Mouse (Mus musculus): ENCODE data around the gene Yjefn3. TPM values are rescaled to one million over a fixed set of nuclear protein-coding genes. Genes with fewer than 3 reads are reported as not detected.
"Not testable (repeated sequence)": the region's sequence is repeated elsewhere in the genome, so short reads cannot be mapped to it uniquely, and the experiment has no call there.

The Yjefn3 gene
- total RNA-seq (2021) (10 to 100 TPM; 13.3 to 16.8 TPM), polyA plus RNA-seq (2012; rRNA removed) (11.5 and 14.2 TPM in 2 replicates)
- long read RNA-seq, partial matches to known transcripts = 0 of 33 reads
- long read RNA-seq, other reads (novel, unspliced or antisense) = 33 of 33 reads

GRCm38 (mm10) chr8:69902163-69903062 lies at the start of gene Yjefn3, which contains the start of the genes Tssk6 and Ndufa13:
Gene Yjefn3, minus strand, starts transcription at chr8:69902712.
Gene Tssk6, plus strand, starts transcription at chr8:69902184.
Gene Ndufa13, minus strand, starts transcription at chr8:69902558.
- peak within 1 kb of the TSS; percentile 98 for H3K27ac ChIP-seq
- H3K79me2 ChIP-seq (replicated peaks; ENCODE audit: control insufficient read depth, insufficient read depth, low read length) = no peaks in the 10 kb centered on the region; the same call in 1 of the 2 replicates
- peak within 1 kb of the TSS; percentile 86 for H3K9ac ChIP-seq (ENCODE audit: low read depth, low read length)
- intact Hi-C loops (cut with DNase I) = loop anchor here (5.0 kb wide), 3 partner anchors 95 to 310 kb away; partner anchors contain the start of genes Gatad2a and Slc25a42
- H3K27me3 ChIP-seq (ENCODE audit: control insufficient read depth, insufficient read depth, low read length) = no peaks in the 10 kb centered on the region
- H3K4me1 ChIP-seq (ENCODE audit: control insufficient read depth, insufficient read depth, low read length) = peaks cover 6% of the 10 kb centered on the region
- peak within 1 kb of the TSS; percentile 77 for H3K4me3 ChIP-seq
- 5% methylated on average over 89 of the region's 89 CpGs for whole genome bisulfite sequencing
- peak; percentile 56 to 66 for DNase-seq
- TF ChIP-seq POLR2A (IDR thresholded peaks at IDR 0.05; ENCODE audit: insufficient read depth, low read depth, low read length) = no peak
- TF ChIP-seq CTCF (IDR thresholded peaks at IDR 0.05) = no peak
- no peak for TF ChIP-seq EP300 (IDR thresholded peaks at IDR 0.05; ENCODE audit: insufficient read depth, low read depth, low read length)
- no peaks in the 10 kb centered on the region for H3K36me3 ChIP-seq (ENCODE audit: control insufficient read depth, insufficient read depth, low read length)

- WGBS = 90% methylated on average over 2 of the region's 2 CpGs
- no peak for DNase-seq
- Histone ChIP-seq H3K27ac (no peak overlapping the region), H3K79me2 (replicated peaks; ENCODE audit: control insufficient read depth, insufficient read depth, low read length) (peaks cover 9% of the 10 kb centered on the region), H3K36me3 (ENCODE audit: control insufficient read depth, insufficient read depth, low read length) (no peaks in the 10 kb centered on the region; the same call in 1 of the 2 replicates), H3K9ac (ENCODE audit: low read depth, low read length) (no peak overlapping the region), H3K27me3 (ENCODE audit: control insufficient read depth, insufficient read depth, low read length) (no peaks in the 10 kb centered on the region), H3K4me3 (no peak overlapping the region), H3K4me1 (ENCODE audit: control insufficient read depth, insufficient read depth, low read length) (peaks cover 11% of the 10 kb centered on the region)
- intact Hi-C loops (cut with DNase I) = no loop called here
- TF ChIP-seq POLR2A (IDR thresholded peaks at IDR 0.05; ENCODE audit: insufficient read depth, low read depth, low read length) = no peak
Measured at GRCm38 (mm10) chr8:69950300-69950699, 47.8 kb upstream of the Yjefn3 start.

- H3K27me3 ChIP-seq (ENCODE audit: control insufficient read depth, insufficient read depth, low read length); DNase-seq; H3K9ac ChIP-seq (ENCODE audit: low read depth, low read length); intact Hi-C loops (cut with DNase I); H3K4me3 ChIP-seq; H3K27ac ChIP-seq; H3K36me3 ChIP-seq (ENCODE audit: control insufficient read depth, insufficient read depth, low read length): not testable (repeated sequence)
- 70% methylated on average over 3 of the region's 3 CpGs for WGBS
- H3K79me2 ChIP-seq (replicated peaks; ENCODE audit: control insufficient read depth, insufficient read depth, low read length) = peaks cover 10% of the 10 kb centered on the region
- peaks cover 24% of the 10 kb centered on the region for H3K4me1 ChIP-seq (ENCODE audit: control insufficient read depth, insufficient read depth, low read length)
Measured at GRCm38 (mm10) chr8:69942495-69942894, 40.0 kb upstream of the Yjefn3 start.

- intact Hi-C loops (cut with DNase I) = no loop called here
- Histone ChIP-seq H3K4me1 (ENCODE audit: control insufficient read depth, insufficient read depth, low read length) (peaks cover 40% of the 10 kb centered on the region), H3K27me3 (ENCODE audit: control insufficient read depth, insufficient read depth, low read length) (no peaks in the 10 kb centered on the region), H3K79me2 (replicated peaks; ENCODE audit: control insufficient read depth, insufficient read depth, low read length) (peaks cover 9% of the 10 kb centered on the region), H3K36me3 (ENCODE audit: control insufficient read depth, insufficient read depth, low read length) (peaks cover 3% of the 10 kb centered on the region; the same call in 1 of the 2 replicates), H3K9ac (ENCODE audit: low read depth, low read length) (no peak overlapping the region), H3K27ac (peak overlapping the region; percentile 28; the same call in 1 of the 2 replicates), H3K4me3 (no peak overlapping the region)
- no peak for DNase-seq
- TF ChIP-seq EP300 (IDR thresholded peaks at IDR 0.05; ENCODE audit: insufficient read depth, low read depth, low read length) = no peak
- TF ChIP-seq CTCF (IDR thresholded peaks at IDR 0.05) = no peak
- TF ChIP-seq POLR2A (IDR thresholded peaks at IDR 0.05; ENCODE audit: insufficient read depth, low read depth, low read length) = no peak
- WGBS = 62% methylated on average over 2 of the region's 2 CpGs
Measured at GRCm38 (mm10) chr8:69940386-69940785, 37.9 kb upstream of the Yjefn3 start.

GRCm38 (mm10) chr8:69939633-69940032 lies 37.1 kb upstream of the Yjefn3 start:
- no peak for TF ChIP-seq CTCF (IDR thresholded peaks at IDR 0.05)
- 0 out of 2 replicates have a peak, but pooled peaks have one; percentile 13 for TF ChIP-seq EP300 (IDR thresholded peaks at IDR 0.05; ENCODE audit: insufficient read depth, low read depth, low read length)
- peaks cover 9% of the 10 kb centered on the region for H3K79me2 ChIP-seq (replicated peaks; ENCODE audit: control insufficient read depth, insufficient read depth, low read length)
- 38% methylated on average over 3 of the region's 3 CpGs for WGBS
- no peaks in the 10 kb centered on the region for H3K27me3 ChIP-seq (ENCODE audit: control insufficient read depth, insufficient read depth, low read length)
- H3K4me3 ChIP-seq = no peak overlapping the region
- H3K36me3 ChIP-seq (ENCODE audit: control insufficient read depth, insufficient read depth, low read length) = peaks cover 2% of the 10 kb centered on the region; the same call in 1 of the 2 replicates
- intact Hi-C loops (cut with DNase I) = no loop called here
- H3K27ac ChIP-seq = peak overlapping the region; percentile 28
- H3K4me1 ChIP-seq (ENCODE audit: control insufficient read depth, insufficient read depth, low read length) = peaks cover 41% of the 10 kb centered on the region
- no peak for DNase-seq
- no peak overlapping the region for H3K9ac ChIP-seq (ENCODE audit: low read depth, low read length)
